In the genomic region with DNA sequence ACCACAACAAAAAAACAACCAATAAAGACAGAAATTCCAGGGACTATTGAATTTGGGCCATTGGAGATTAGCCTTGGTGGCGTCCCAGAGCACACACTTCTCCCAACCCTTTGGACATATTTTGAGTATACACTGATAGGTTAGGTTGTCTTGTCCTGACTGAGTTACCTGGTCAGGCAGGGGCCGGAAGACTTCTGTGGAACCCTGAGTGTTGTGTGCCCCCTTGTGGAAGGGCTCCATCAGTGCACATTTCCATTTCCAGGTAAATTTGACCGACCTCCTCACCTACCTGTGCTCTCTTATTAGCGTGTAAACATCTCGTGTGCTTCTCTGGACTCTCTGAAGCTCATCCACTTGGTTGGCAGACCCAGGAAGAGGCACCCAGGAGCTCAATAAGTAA, we compare ENCODE assay signal across 10 mouse cellular contexts. TPM values are rescaled to one million over a fixed set of nuclear protein-coding genes. Genes with fewer than 3 reads are reported as not detected.
DNase-seq lines count a peak whose midpoint lies in the region; ATAC-seq and TF ChIP-seq lines count a peak whose summit lies in the region.
"Had no signal": no experiment of that assay in that cellular context is flagged by ENCODE, and none has a peak within 500 bp of the region (broad histone marks: within the 10 kb centered on the region; RNA-seq: fewer than 3 reads in every experiment).

No protein-coding gene starts in this region.

- H3K9ac ChIP-seq in kidney, embryonic 15.5 days: no peak overlapping the region

- WGBS in cerebellum, adult 2 months: 15% methylated on average over 5 of the region's 5 CpGs
- 24% methylated on average over 5 of the region's 5 CpGs for WGBS in kidney, embryonic 15.5 days

- ATAC-seq in kidney, embryonic 15.5 days (replicated peaks; ENCODE audit: low FRiP score): no peak
- ATAC-seq in monocyte, adult 5-6 weeks (replicated peaks; ENCODE audit: insufficient number of reproducible peaks, low FRiP score, low TSS enrichment, poor library complexity, severe bottlenecking): 0 out of 2 replicates have a peak, but pooled peaks have one; percentile 15

- H3K4me2 ChIP-seq in kidney, embryonic 15.5 days: peak overlapping the region; percentile 20; the same call in 1 of the 2 replicates

- peak; percentile 34 to 46 for DNase-seq in cerebellum, adult 2 months
- no peak for DNase-seq in cerebellum, adult 9-11 months
- DNase-seq in right cerebral cortex, adult 18-20 months: peak; percentile 47
- DNase-seq in right cerebral cortex, postnatal 14 days: no peak
- peak; percentile 60 to 69 for DNase-seq in cerebellum, postnatal 25 days
- DNase-seq in gastrocnemius, postnatal 25 days: no peak

- TF ChIP-seq CTCF in cerebellum, adult 2 months (IDR thresholded peaks at IDR 0.05; ENCODE audit: borderline replicate concordance, insufficient read depth, low read depth, low read length): peak; percentile 83

- H3K4me1 ChIP-seq in cerebellum, adult 2 months (ENCODE audit: control insufficient read depth, insufficient read depth, low read length): peaks cover 11% of the 10 kb centered on the region
- peaks cover 27% of the 10 kb centered on the region for H3K4me1 ChIP-seq in kidney, embryonic 15.5 days

- TF ChIP-seq POLR2A in cerebellum, adult 2 months (IDR thresholded peaks at IDR 0.05; ENCODE audit: borderline replicate concordance, insufficient read depth, low read length): no peak

- H3K9me3 ChIP-seq in kidney, embryonic 15.5 days (replicated peaks): no peaks in the 10 kb centered on the region

- no peak overlapping the region for H3K4me3 ChIP-seq in cerebellum, adult 2 months (replicated peaks; ENCODE audit: insufficient read depth, low read depth, low read length)
- no peak overlapping the region for H3K4me3 ChIP-seq in kidney, embryonic 15.5 days (replicated peaks)

- H3K27ac ChIP-seq in cerebellum, adult 2 months (ENCODE audit: insufficient read depth, low read length): no peak overlapping the region
- H3K27ac ChIP-seq in kidney, embryonic 15.5 days: no peak overlapping the region

- no peaks in the 10 kb centered on the region for H3K27me3 ChIP-seq in cerebellum, adult 2 months (ENCODE audit: control insufficient read depth, insufficient read depth, low read length)
- H3K27me3 ChIP-seq in kidney, embryonic 15.5 days: 0 out of 2 replicates have a peak, but pooled peaks cover 3% of the 10 kb centered on the region
- H3K27me3 ChIP-seq: Patski had no signal

- no peaks in the 10 kb centered on the region for H3K36me3 ChIP-seq in kidney, embryonic 15.5 days

RNA-seq across cellular contexts. Expression of gene Srp9, which starts 9.3 kb away (rescaled TPM):
- polyA plus RNA-seq in cerebellum, adult 2 months (2012; rRNA removed): 113 and 124 TPM in 2 replicates
- polyA plus RNA-seq in kidney, embryonic 15.5 days (2015; fragmentation: Nextera tagmentation; extraction: Ambion mirVana): 151 and 159 TPM in 2 replicates
- 122 to 171 TPM (median 147 TPM) in 3 replicates for total RNA-seq in monocyte, adult 5-6 weeks (2017)
- 10 to 100 TPM; 34.6 to 37.0 TPM for total RNA-seq in gastrocnemius, postnatal 25 days (2021)

RNA-seq across cellular contexts. Expression of gene Vmn1r1, which starts 49.1 kb away (rescaled TPM):
- not detected in 2 replicates for polyA plus RNA-seq in cerebellum, adult 2 months (2012; rRNA removed)
- not detected in 2 replicates for polyA plus RNA-seq in kidney, embryonic 15.5 days (2015; fragmentation: Nextera tagmentation; extraction: Ambion mirVana)
- not detected in 3 replicates for total RNA-seq in monocyte, adult 5-6 weeks (2017)
- not detected for total RNA-seq in gastrocnemius, postnatal 25 days (2021)
- total RNA-seq: layer of hippocampus, postnatal 10 days had no signal
- polyA plus RNA-seq: Patski had no signal

Comparison
In these comparisons a context has a peak if more than half of its experiments do, and no peak if none do; other contexts are left out.
1. DNase-seq: peak in cerebellum, adult 2 months (2 of 2), right cerebral cortex, adult 18-20 months (single experiment) and cerebellum, postnatal 25 days (2 of 2); none in cerebellum, adult 9-11 months (single experiment), right cerebral cortex, postnatal 14 days (single experiment) and gastrocnemius, postnatal 25 days (single experiment).